Mouse (Mus musculus): ENCODE measurements around the gene H2al1d. TPM values are rescaled to one million over a fixed set of nuclear protein-coding genes. Genes with fewer than 3 reads are reported as not detected.

The H2al1d gene
- not detected in 2 replicates for polyA plus RNA-seq (2012; rRNA removed)

GRCm38 (mm10) chrX:11308524-11308923, at the start of gene H2al1d:
Gene H2al1d, plus strand, starts transcription at chrX:11308824.

GRCm38 (mm10) chrX:11298957-11299356, 9.7 kb upstream of the H2al1d start, which contains the start of gene H2al1a:
Gene H2al1a, plus strand, starts transcription at chrX:11299257.

GRCm38 (mm10) chrX:11302132-11302531, 6.5 kb upstream of the H2al1d start, which contains the start of gene H2al1b:
Gene H2al1b, plus strand, starts transcription at chrX:11302432.

GRCm38 (mm10) chrX:11305355-11305754, 3.3 kb upstream of the H2al1d start, which contains the start of gene H2al1c:
Gene H2al1c, plus strand, starts transcription at chrX:11305655.

GRCm38 (mm10) chrX:11311634-11312033, 3.0 kb downstream of the H2al1d start, which contains the start of gene H2al1e:
Gene H2al1e, plus strand, starts transcription at chrX:11311934.

GRCm38 (mm10) chrX:11314858-11315257, 6.2 kb downstream of the H2al1d start, which contains the start of gene H2al1f:
Gene H2al1f, plus strand, starts transcription at chrX:11315158.

GRCm38 (mm10) chrX:11317956-11318355, 9.3 kb downstream of the H2al1d start, which contains the start of gene H2al1g:
Gene H2al1g, plus strand, starts transcription at chrX:11318256.

GRCm38 (mm10) chrX:11321192-11321591, 12.6 kb downstream of the H2al1d start, which contains the start of gene H2al1h:
Gene H2al1h, plus strand, starts transcription at chrX:11321492.

GRCm38 (mm10) chrX:11324359-11324758, 15.7 kb downstream of the H2al1d start, which contains the start of gene H2al1i:
Gene H2al1i, plus strand, starts transcription at chrX:11324659.

GRCm38 (mm10) chrX:11327522-11327921, 18.9 kb downstream of the H2al1d start, which contains the start of gene H2al1j:
Gene H2al1j, plus strand, starts transcription at chrX:11327822.

Other genes with a start within 250 kb of the H2al1d start
- not detected in 2 replicates for gene H2al1a, start 9.6 kb upstream of the H2al1d start, polyA plus RNA-seq (2012; rRNA removed)
- gene H2al1b, start 6.4 kb upstream of the H2al1d start, polyA plus RNA-seq (2012; rRNA removed), result not detected in 2 replicates
- not detected in 2 replicates for gene H2al1c, start 3.2 kb upstream of the H2al1d start, polyA plus RNA-seq (2012; rRNA removed)
- not detected in 2 replicates for gene H2al1e, start 3.1 kb downstream of the H2al1d start, polyA plus RNA-seq (2012; rRNA removed)
- not detected in 2 replicates for gene H2al1f, start 6.3 kb downstream of the H2al1d start, polyA plus RNA-seq (2012; rRNA removed)
- gene H2al1g, start 9.4 kb downstream of the H2al1d start, polyA plus RNA-seq (2012; rRNA removed), result not detected in 2 replicates
- not detected in 2 replicates for gene H2al1h, start 12.7 kb downstream of the H2al1d start, polyA plus RNA-seq (2012; rRNA removed)
- not detected in 2 replicates for gene H2al1i, start 15.8 kb downstream of the H2al1d start, polyA plus RNA-seq (2012; rRNA removed)
- gene H2al1j, start 19.0 kb downstream of the H2al1d start, polyA plus RNA-seq (2012; rRNA removed), result not detected in 2 replicates

All from stomach, adult 2 months (tissue).